Mouse (Mus musculus) gonadal fat pad, adult 2 months (tissue): ENCODE measurements around the gene Fsd1. TPM values are rescaled to one million over a fixed set of nuclear protein-coding genes. Genes with fewer than 3 reads are reported as not detected.
A peak's percentile ranks its signal among the peaks of the same experiment; 100 is the strongest.
"Not testable (repeated sequence)": the region's sequence is repeated elsewhere in the genome, so short reads cannot be mapped to it uniquely, and the experiment has no call there.

Source experiments
- DNase-seq: peaks from one replicate; pipeline ENCODE4 v3.0.0-alpha.2; 2012; ENCODE audit warnings: low read depth
- polyA plus RNA-seq: library from polyadenylated mRNA; depleted of rRNA; stranded (reverse); fragments of >200 nt; gene quantifications from 2 replicates; pipeline ENCODE4 v1.2.3, GENCODE M21; 2012; rRNA removed

The Fsd1 gene
- 0.15 and 0.44 TPM in 2 replicates for polyA plus RNA-seq

DNA sequence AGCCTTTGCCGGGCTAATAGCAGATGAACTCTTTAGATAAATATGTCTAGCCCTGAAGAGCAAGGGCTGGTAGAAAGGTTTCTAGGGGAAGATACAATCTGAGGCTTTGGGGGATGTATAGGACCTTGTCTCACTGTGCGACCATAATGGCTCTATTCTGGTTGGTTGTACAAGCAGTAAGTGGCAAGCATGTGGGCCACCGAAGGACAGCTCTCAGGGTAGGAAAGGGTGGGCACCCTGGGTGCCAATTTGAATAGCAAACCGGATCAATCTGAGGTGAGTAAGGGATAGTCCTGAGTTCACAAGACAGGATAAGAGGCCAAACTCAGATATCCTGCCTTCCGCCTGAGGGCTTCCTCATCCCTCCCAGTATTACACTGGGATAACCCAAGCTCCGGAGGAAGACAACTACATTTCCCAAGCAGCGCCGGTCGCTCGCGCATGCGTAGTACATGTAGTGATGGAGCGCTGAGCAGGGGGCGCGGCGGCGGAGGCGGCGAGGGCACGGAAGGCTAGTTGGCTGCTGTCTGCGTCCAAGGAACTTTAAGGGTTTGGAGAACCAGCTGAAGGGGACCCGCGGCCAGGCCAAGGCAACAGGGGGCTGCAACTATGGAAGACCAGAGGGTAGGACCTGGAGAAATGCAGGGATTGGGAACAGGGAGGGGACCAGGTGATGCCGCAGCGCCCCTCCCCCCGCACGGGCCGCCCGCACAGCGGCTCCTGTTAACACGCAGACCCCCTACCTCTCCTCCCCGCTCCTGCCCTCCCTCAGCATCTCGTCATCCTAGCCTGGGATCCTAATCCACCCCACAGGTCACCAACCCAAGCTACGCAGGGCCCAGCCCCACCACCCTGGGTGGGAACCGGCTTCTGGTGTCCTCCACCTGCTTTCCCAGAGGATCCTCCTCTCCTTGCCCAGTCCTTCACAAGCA is at the start of gene Fsd1:
Gene Fsd1 (plus strand): TSS at position 480 of the 932 bp plus-strand sequence.
- no peak for DNase-seq

GRCm38 (mm10) chr17:55944387-55944865 is 41.9 kb upstream of the Fsd1 start:
- DNase-seq: not testable (repeated sequence)

DNA sequence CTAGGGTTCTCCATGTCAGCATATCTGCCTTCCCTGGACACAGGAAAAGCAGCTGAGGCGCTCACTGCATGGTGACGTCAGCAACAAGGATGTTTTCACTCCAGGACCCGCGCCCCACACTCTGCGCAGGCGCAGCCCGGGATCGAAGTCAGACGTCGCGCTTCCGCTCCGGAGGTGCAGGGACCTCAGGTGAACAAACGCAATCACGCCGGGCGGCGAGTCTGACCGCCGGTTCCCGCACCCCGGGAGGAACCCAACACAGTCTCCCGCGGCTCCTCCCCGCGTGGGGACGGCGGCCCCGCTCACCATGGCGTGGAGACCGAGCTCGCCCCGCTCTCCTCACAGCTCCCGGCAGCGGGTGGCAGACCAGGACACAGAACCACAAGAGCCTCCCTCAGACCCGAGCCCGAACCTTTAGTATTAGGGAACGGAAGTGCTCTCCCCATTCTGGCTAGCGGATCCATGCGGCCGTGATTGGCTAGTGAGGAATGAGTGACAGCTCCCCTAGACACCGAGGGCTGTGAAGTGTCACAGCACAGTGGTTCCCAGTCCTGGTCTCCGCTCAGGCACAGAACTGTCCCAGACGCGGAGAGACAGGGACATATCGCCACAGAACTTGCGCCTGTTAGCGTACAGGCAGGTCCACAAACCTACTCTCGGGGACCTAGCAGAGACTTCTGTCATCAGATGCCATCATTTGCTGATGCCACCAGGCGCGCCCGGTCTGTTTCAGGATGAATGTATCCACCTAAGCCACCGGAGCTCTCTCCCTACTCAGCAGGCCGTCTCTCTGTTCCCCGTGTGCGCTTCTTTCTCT is 41.2 kb upstream of the Fsd1 start:
- not testable (repeated sequence) for DNase-seq

GRCm38 (mm10) chr17:55945696-55946095 is 40.6 kb upstream of the Fsd1 start:
- no peak for DNase-seq

DNA sequence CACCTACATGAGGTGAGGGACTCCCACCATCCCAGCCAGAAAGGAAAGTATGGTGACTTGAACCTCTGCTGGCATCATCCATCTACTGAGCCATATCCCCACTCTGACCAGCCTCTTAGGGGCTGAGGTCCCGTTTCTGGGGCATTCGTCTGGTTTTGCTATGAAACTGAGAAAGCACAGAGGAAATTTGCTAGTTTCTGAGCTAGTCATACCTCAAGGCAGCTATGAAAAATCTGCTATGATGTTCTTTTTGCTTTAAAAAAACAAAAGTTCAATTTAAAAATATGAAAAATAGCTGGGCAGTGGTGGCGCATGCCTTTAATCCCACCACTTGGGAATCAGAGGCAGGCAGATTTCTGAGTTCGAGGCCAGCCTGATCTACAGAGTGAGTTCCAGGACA is 37.7 kb upstream of the Fsd1 start:
- no peak for DNase-seq

GRCm38 (mm10) chr17:55949400-55949799 is 36.9 kb upstream of the Fsd1 start, which contains the start of gene Zfp119b:
Gene Zfp119b (minus strand): TSS chr17:55949500.
- DNase-seq: no peak

DNA sequence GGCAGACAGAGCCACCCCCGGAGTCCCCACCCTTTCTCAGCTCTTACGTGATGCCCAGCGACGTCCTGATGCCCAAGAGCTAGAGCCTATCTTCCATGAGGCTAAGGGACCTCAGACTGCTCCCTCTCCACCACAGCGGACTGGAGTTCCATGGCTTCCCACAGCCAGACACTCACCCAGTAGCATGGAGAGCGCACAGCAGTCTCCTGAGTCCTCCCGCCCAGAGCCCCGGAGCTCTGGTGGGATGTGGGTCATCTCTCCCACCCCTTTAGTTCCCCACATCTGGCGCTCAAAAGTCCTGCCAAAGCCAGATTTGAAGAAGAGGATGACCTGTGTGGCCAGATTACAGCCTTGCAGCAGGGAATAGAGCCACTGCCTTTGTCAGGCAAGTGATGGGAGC is 35.7 kb upstream of the Fsd1 start:
- DNase-seq: no peak

DNA sequence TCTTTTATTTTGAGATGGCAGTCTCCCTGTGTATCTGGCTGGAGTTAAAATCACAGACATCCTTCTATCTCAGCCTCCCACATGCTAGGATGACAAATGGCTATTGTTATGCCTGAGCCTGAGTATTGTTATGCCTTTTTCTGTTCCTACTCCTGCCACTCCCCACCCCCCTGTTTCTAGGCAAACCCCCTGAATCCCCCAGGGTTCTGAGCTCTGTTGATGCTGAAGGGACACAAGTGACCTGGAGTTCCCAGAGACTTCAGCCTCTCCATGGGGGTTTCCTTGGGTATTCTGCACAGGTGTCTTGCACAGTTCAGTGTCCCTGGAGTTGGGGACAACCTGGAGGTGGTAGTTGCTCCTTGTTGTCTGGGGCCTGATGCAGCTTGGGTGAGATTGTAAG is 34.3 kb upstream of the Fsd1 start:
- no peak for DNase-seq

- DNase-seq: no peak
These were observed 33.8 kb upstream of the Fsd1 start, which contains the start of gene Ebi3 for GRCm38 (mm10) chr17:55952447-55953027. Gene Ebi3 (plus strand): TSS chr17:55952640.

GRCm38 (mm10) chr17:55953751-55954150 is 32.6 kb upstream of the Fsd1 start:
- no peak for DNase-seq

DNA sequence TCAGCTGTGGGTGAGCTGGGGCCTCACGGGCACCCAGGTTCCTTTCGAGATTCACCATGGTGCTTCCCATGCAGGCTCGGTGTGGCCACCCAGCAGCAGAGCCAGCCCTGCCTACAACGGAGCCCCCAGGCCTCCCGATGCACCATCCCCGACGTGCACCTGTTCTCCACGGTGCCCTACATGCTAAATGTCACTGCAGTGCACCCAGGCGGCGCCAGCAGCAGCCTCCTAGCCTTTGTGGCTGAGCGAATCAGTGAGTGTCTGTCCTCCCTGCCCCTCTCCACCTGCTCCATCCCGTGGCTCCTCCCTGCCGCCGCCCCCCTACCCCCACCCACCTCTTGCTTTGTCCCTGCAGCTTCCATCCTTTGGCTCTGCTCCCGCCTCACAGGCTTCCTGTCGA is 32.1 kb upstream of the Fsd1 start:
- no peak for DNase-seq

DNA sequence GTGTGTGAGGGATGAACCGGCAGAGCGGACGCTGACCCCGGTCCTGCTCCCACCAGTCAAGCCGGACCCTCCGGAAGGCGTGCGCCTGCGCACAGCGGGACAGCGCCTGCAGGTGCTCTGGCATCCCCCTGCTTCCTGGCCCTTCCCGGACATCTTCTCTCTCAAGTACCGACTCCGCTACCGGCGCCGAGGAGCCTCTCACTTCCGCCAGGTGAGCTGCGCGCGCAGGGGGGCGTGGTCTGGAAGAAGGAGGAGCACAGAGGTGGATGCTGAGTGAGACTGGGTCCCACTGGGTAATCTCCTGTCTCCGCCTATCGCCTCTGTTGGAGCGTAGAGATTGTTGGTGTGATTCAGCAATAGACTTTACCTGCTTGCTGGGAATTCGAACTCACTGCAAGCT is 30.2 kb upstream of the Fsd1 start:
- DNase-seq: no peak

DNA sequence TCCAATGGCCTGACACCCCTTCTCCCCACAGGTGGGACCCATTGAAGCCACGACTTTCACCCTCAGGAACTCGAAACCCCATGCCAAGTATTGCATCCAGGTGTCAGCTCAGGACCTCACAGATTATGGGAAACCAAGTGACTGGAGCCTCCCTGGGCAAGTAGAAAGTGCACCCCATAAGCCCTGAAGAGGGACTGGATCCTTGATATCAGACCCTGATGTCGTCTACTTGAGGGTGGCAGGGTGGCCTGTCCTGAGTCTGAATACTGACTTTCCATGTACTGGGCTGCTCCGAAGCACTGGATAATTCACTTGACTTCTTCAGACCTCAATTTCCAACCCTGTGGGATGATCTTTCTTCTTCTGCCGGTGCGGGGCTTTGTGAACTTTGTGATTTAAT is 29.7 kb upstream of the Fsd1 start:
- DNase-seq: no peak

GRCm38 (mm10) chr17:55957168-55957567 is 29.1 kb upstream of the Fsd1 start:
- no peak for DNase-seq

DNA sequence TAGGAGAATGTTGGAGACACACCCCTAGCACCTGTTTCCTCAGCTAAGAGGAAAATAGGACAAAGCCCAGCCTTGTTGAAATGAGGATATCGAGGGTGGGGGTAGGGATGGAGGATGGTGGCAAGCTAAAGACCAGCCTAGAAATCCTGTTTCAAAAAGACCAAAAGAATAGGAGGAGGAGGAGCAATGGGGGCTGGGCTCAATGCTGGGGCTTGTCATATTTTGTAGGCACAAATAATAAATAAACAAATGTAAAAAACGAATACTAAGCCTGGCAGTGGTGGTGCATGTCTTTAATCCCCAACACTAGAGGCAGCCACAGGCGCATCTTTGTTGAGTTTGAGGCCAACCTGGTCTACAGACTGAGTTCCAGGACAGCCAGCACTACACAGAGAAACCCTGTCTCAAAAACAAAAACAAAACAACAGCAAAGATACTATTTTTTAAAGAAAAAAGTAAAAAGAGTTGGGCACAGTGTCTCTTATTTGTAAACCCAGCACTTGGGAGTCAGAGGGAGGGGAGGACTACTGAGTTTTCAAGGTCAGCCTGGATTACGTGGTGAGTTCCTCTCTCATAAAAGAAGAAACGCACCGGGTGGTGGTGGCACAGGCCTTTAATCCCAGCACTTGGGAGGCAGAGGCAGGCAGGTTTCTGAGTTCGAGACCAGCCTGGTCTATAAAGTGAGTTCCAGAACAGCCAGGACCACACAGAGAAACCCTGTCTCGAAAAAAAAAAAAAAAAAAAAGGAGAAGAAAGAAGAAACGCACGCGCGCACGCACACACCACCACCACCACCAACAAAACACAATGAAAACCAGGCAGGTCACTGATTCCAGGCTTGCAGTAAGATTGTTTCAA is 28.4 kb upstream of the Fsd1 start:
- DNase-seq: no peak

- no peak for DNase-seq
These were observed 27.8 kb upstream of the Fsd1 start for GRCm38 (mm10) chr17:55958584-55958886.

DNA sequence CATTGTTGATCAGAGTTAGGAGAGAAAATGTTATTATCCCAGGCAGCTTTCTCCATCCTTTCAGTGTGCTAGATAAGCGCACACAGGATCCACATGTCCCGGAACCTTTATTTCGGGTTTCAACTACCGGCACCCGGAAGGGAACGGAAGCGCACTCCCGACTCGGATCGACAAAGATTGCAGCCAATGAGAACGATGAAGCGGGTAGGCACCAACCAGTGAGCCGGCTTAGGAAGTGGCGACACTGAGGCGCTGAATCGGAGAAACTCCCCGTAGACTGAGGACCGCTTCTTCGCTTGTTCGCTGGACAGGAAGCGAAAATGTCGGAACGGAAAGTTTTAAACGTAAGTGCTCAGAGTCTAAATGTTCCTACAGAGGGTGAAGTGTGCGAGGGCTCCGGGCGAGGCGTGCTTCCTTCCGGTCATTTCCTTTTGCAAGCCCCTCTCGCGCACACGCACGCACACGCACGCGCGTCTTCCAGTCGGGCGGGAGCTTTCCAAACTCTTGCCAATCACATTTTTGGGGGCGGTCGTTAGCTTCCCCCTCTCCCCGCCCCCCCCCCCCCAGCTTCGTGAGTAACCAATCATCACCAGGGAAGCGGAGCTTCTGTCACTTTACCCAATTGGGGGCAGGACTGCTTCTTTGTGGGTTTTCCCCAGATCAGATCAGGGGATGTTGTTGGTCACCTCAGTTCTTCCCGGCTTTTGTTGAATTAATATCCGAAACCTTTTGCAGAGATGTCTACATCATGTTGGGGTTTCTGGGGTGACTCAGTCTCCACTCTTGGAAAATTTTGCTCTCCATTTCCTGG is 27.2 kb upstream of the Fsd1 start, which contains the start of gene Yju2:
Gene Yju2 (plus strand): TSS at position 182 of the 811 bp plus-strand sequence.
- peak; percentile 85 for DNase-seq

- no peak for DNase-seq
These were observed 26.2 kb upstream of the Fsd1 start for GRCm38 (mm10) chr17:55959946-55960740.

GRCm38 (mm10) chr17:55960791-55961190 is 25.5 kb upstream of the Fsd1 start:
- no peak for DNase-seq
